Mouse (Mus musculus) layer of hippocampus, adult 8-10 months (tissue): ENCODE results near the gene Pdrg1. TPM values are rescaled to one million over a fixed set of nuclear protein-coding genes. Genes with fewer than 3 reads are reported as not detected.
A peak's percentile ranks its signal among the peaks of the same experiment; 100 is the strongest.

Experiments used
- DNase-seq, 2 experiments: peaks; one replicate each; pipeline ENCODE4 v3.0.0; 2022; ENCODE audit warnings: low spot score in 2 of 2
- total RNA-seq, 4 experiments: library from RNA; stranded (reverse); gene quantifications; 2 replicates each; pipeline ENCODE4 v1.2.4; 2022

Pdrg1 gene
- total RNA-seq: 10 to 100 TPM; 39.5 to 56.6 (median 50.7) TPM

- DNase-seq: peak; percentile 87 to 94
Measured at GRCm38 (mm10) chr2:153014758-153015593, at the start of gene Pdrg1. Gene Pdrg1 (minus strand): TSS chr2:153015427.

- DNase-seq: no peak
Measured at GRCm38 (mm10) chr2:153064190-153064970, 49.2 kb upstream of the Pdrg1 start.

- DNase-seq: peak; percentile 24 to 29
Measured at GRCm38 (mm10) chr2:153063394-153063793, 48.2 kb upstream of the Pdrg1 start.

GRCm38 (mm10) chr2:153060216-153060615 is 45.0 kb upstream of the Pdrg1 start:
- no peak for DNase-seq

GRCm38 (mm10) chr2:153058365-153058764 is 43.1 kb upstream of the Pdrg1 start:
- no peak for DNase-seq

- DNase-seq: no peak
Measured at GRCm38 (mm10) chr2:153055270-153055920, 40.2 kb upstream of the Pdrg1 start.

- no peak for DNase-seq
Measured at GRCm38 (mm10) chr2:153053896-153054295, 38.7 kb upstream of the Pdrg1 start.

- DNase-seq: no peak
Measured at GRCm38 (mm10) chr2:153052700-153053351, 37.6 kb upstream of the Pdrg1 start.

- no peak for DNase-seq
Measured at GRCm38 (mm10) chr2:153051537-153051936, 36.3 kb upstream of the Pdrg1 start.

GRCm38 (mm10) chr2:153051095-153051494 is 35.9 kb upstream of the Pdrg1 start:
- DNase-seq: no peak

GRCm38 (mm10) chr2:153049997-153050358 is 34.8 kb upstream of the Pdrg1 start:
- DNase-seq: no peak

- peak; percentile 18 to 38 for DNase-seq
Measured at GRCm38 (mm10) chr2:153049288-153049996, 34.2 kb upstream of the Pdrg1 start.

GRCm38 (mm10) chr2:153047828-153048465 is 32.7 kb upstream of the Pdrg1 start:
- peak; percentile 29 to 42 for DNase-seq

GRCm38 (mm10) chr2:153045884-153046299 is 30.7 kb upstream of the Pdrg1 start:
- peak; percentile 19 to 25 for DNase-seq

GRCm38 (mm10) chr2:153043886-153044285 is 28.7 kb upstream of the Pdrg1 start:
- no peak for DNase-seq

- DNase-seq: no peak
Measured at GRCm38 (mm10) chr2:153036690-153037089, 21.5 kb upstream of the Pdrg1 start.

- no peak for DNase-seq
Measured at GRCm38 (mm10) chr2:153033545-153034230, 18.5 kb upstream of the Pdrg1 start.

GRCm38 (mm10) chr2:153032973-153033372 is 17.7 kb upstream of the Pdrg1 start:
- no peak for DNase-seq

- DNase-seq: peak in 1 of 2 experiments; percentile 33
Measured at GRCm38 (mm10) chr2:153032083-153032842, 17.0 kb upstream of the Pdrg1 start.
